Mouse (Mus musculus) right cerebral cortex, postnatal 10 days (tissue): ENCODE results near the gene Hand1.
A peak's percentile ranks its signal among the peaks of the same experiment; 100 is the strongest.
"Not testable (repeated sequence)": the region's sequence is repeated elsewhere in the genome, so short reads cannot be mapped to it uniquely, and the experiment has no call there.

Experiments
- DNase-seq, 2 experiments: peaks; one replicate each; pipeline ENCODE4 v3.0.0; 2021; ENCODE audit warnings: low spot score in 2 of 2

The Hand1 gene

DNA sequence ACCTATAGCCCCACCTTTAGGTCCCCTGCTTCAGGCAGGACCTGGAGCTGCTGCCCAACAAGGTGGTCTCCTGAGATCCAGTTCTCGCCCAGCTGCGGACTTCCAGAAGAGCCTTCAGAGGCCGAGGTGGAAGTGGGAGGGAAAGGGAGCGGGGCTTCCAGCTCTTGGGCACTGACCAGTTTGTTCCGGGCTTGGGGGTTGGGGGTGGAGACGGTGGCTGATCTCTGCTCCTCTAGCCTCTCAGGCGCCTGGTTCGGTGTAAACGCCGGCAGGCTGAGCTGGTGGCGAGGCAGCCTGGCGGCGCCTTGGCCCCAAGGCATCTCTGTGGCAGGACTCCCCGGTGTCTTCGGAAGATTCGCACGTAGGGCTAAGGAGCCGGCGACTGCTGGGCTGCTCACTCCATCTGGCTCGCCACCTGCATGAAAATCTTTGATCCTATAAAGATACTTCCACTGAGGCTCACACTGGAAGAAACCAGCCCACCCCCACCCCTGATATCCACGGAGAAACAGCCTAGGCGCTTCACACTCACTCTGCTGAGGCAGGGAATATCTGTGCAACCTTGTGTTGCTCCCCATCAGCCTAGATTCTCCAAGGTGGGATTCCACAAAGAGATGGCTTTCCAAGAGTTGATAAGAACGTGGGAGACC is at the start of gene Hand1:
TSS of gene Hand1 (minus strand) at position 267 of the 650 bp plus-strand sequence.
- DNase-seq, result no peak

DNA sequence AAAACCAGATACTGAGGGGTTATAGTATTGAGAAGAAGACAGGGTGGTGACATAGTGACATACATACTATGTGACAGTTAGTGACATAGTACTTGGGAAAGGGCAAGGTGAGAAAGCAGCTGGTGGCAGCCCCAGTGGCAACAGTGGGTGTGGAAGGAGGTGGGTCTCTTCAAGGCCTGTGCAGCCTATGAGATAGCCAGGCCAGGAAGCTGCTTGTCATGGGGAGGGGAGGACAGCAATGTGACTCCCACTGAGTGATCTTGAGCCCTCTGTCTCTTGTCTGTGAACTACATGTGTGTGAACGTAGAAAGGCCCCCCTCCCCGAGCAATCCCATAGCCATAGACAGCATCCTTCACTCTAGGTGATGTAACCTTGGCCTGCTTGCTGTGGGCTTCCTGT is 43.5 kb upstream of the Hand1 start:
- no peak for DNase-seq

DNA sequence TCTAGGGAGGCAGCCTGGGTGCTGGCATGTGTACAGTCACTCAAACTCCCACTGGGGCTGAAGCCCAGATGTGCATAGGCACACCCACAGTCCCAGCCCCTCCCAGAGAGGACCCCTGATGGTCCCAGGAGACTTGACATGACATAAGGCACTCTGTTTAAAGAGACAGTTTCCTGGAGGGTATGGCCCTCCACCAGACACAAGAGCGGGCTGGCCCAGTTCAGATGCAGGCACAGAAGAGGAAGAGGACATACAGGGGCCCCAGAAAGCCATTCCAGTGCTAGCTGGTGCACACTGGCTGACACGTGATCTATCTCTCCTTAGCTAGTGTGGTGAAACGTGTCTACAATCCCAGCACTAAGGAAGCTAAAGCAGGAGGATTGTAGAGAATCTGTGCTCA is 40.4 kb upstream of the Hand1 start:
- peak in 1 of 2 experiments; percentile 25 for DNase-seq

DNA sequence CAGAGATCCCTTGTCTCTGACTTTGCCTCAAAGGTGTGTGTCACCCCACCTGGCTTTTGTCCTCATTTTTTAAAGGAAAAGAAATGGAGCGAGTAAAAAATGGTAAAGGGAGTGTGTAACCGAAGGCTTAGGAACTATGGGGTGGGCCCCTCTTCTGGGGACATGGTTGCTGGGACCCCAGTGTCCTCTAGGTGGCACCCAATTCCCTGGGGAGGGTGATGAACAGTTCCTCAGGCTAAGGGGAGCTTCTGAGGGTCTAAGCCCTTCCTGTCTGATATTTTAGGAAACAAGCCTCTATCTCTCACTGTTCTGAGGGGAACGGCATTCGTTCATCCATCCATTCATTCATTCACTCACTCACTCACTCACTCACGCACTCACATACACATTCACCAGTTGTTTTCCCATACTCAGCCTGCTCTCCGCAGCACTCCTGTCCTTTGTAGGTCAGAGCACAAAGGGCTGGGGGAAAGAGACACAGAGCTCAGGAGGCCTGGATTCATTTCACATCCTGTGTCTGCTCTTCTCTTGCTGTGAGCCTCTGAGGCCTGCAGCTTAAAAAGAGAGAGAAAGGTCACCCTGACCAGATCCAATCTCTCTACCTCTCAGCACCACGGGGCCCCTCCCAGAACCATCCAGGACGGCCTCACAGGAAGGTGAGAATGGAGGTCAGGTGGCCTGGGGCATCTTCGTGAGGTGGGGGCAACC is 36.3 kb upstream of the Hand1 start:
- peak in 1 of 2 experiments; percentile 34 for DNase-seq

DNA sequence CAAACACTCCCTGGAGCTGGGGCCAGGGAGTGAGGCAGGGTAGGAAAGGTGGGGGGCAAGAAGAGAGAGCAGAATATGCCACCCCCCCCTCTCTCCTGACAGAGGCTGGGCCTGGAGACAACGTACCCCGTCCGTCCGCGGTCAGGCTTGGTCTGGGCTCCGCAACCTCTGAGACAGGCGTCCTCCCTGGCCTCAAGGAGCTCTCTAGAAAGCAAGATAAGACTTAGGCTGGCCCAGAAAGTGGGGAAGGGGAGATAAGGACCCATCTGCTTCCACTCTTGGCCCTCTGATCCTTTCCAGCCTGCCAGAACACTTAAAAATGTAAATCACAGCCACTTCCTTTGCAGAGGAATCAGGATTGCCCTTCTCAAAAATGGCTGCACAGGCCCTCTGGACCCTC is 33.8 kb upstream of the Hand1 start:
- DNase-seq, result no peak

DNA sequence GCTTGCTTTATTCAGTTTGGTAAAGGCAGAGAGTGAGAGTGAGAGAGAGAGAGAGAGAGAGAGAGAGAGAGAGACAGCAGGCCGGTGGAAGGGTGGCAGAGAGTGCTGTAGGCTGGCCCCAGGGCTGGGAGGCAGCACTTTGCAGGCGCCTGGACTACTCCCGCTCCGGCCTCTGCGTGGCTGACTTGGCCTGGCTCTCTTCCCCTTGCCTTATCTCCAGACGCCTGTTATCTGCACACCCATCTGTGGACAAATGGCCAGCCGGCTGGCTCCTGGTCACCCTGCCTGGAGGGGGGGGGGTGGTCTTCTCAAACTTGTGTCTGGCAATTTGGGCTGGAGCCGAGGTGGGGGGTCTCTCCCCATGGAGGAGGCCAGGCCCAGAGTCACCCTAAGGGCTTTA is 32.0 kb upstream of the Hand1 start:
- no peak for DNase-seq

DNA sequence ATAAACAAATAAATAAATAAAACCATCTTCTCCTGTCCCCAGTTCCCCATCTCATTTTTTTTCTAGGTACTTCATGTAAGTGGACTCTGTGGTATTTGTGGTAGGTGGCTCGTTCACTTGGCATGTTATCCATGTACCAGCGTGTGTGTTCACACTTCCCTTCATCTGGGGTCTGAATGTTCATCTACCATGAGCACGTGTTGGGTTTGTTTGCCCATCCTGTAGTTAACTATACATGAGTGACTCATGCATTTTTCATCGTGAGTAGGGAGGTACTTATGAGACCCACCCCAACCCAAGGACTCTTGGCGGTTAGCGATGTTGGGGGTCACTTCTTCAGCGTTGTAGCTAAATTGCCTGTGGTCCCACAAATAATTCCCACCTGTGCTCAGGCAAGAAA is 29.5 kb upstream of the Hand1 start:
- no peak for DNase-seq

DNA sequence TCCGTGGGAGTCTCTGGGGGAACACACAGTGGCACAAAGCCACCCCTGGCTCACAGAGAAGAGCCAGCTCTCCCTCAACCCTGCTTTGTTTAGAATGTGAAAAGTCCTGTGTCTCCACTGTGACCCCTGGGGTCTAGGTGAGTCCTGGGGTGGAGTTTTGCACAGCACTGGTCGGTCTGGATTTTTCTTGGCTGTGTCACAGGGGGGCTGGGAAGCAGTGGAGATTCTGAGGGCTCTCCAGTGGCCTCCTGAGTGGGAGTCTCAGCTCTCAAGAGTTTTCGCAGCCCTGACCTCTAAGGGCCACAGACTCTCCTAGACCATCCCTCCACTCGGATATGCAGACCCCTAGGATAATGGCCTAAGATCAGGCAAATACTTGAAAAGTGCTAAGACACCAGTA is 25.1 kb upstream of the Hand1 start:
- DNase-seq, result no peak

DNA sequence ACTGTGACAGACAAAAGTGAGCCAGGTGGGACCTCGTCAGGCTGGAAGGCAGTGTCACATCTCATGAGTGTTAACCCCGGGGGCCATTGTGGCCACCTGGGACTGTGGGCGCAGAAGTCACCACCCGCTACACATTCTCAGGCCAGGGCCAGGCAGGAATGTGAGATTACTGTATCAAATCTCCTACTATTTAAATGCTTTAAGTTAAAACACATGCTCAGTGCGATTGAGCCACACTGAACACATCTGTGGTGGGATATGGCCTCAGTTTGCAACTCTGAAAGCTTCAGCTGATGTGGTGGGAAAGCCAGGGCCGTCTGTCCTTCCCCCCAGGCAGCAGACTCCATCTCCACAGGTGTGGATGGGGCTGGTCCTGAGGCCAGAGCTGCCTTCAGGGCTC is 21.0 kb upstream of the Hand1 start:
- DNase-seq, result no peak

DNA sequence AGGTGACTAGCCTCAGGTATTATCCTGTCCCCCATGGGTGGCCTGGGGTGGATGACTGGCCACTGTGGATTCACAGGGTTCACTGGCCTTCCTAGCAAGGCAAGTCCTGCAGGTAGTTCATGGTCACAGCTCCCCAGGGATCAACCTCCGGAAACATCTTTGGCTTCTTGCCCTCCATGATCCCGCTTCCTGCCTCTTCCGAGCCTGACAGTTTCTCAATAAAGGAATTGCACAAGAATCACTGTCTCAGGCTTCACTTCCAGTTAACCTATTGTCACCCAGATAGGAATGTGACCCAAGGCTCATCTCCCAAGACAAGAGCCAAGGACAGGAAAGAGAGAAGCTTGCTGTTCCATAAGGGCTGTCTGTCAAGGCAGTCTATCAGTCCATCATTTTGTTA is 18.3 kb upstream of the Hand1 start:
- no peak for DNase-seq

DNA sequence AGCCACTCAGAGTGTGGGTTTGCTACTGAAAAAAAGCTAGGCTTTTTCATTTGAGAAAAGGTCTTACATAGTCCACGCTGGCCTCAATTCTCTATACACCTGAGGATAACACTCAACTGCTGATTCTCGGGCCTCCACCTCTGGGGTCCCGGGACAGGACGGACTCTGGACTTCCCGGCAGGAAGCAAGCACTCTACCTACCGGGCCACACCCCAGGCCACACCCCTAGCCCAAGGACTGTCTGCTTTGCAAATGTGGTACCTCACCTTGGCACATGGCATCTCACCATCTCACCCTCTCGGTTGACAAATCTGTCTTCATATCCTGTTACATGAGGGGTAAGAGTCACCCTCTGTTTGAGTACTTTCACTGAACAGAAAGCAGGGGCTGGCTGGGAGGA is 17.7 kb upstream of the Hand1 start:
- no peak for DNase-seq

DNA sequence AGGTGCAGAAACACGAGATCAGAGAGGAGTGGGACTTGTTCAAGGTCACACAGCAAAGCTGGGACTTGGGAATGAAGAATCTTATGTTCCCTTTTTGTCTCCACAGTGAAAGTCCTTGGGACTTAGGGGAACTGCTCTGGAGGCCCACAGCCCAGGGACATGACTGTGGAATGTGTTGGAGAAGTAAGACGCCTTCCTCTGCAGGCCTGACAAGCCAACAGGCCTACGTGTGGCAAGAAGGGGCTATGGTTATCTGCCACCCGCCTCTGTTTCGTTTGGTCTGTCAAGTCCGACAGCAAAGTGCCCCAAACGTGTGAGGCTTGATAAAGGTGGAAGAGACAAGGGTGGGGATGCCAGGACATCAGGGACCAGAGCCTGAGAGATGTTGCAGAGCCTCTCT is 14.8 kb upstream of the Hand1 start:
- DNase-seq, result no peak

DNA sequence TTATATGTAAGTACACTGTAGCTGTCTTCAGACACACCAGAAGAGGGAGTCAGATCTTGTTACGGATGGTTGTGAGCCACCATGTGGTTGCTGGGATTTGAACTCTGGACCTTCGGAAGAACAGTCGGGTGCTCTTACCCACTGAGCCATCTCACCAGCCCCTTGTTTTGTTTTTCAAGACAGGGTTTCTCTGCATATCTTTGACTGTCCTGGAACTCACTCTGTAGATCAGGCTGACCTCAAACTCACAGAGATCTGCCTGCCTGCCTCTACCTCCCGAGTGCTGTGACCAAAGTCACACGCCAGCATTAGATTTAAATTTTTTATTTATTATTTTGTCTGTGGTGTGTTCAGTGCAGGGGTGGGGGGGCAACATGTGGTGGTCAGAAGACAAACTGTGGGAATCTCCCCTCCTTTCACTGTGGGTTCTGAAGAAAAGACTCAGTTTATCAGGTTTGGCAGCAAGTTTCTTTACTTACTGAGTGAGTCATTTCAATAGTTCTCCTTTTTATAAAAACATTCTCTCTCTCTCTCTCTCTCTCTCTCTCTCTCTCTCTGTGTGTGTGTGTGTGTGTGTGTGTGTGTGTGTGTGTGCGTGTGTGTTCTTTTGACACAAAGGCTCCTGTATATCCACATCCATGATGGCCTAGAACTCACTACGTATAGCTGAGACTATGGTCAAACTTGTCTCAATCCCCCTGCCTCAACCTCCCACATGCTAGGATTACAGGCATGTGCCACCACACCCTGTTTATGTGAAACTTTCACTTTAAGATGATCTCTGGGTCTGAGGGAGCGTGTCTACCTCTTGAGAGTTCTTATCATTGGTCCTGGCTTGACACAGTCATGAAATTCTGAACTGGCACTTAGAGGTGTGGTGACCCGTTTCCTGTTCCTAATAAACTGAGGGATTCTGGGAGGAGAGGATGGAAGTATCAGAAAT is 14.1 kb upstream of the Hand1 start:
- not testable (repeated sequence) for DNase-seq

DNA sequence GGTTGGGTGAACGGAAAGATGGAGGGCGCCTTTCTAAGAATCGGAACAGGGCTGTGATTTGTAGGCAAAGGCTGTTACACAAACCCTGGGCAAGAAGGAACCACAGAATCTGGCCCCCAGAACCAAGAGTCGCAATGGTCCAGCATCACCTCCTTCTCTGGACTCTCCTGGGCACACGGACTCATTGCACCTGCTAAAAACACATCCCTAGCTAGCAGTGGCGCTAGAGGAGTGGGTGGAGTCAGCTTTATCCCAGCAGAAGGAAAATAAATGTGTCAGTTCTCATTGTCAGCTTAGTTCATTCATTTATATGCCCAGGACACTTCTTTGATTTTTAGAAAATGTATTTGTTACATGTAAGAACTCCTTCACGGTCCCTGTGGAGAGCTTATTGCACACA is 8.8 kb upstream of the Hand1 start:
- no peak for DNase-seq

DNA sequence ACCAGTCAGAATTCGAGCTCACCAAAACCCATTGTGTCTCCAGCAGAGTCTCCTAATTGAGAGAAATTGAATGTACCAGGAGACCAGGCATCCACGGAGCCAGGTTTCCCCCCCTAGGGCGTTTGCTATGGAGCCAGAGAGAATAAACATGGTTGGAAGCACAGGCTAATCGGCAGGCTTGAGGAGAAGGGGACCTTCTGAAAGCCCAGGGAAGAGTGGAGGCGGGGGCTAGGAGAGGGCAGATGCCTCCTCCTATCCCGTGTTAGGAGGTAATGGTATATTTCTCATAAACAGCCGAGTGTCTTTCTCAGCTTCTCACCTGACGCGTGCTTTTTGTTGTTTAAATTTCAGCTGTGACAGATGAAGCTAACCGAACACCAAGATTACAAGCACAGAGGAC is 8.4 kb upstream of the Hand1 start:
- no peak for DNase-seq

DNA sequence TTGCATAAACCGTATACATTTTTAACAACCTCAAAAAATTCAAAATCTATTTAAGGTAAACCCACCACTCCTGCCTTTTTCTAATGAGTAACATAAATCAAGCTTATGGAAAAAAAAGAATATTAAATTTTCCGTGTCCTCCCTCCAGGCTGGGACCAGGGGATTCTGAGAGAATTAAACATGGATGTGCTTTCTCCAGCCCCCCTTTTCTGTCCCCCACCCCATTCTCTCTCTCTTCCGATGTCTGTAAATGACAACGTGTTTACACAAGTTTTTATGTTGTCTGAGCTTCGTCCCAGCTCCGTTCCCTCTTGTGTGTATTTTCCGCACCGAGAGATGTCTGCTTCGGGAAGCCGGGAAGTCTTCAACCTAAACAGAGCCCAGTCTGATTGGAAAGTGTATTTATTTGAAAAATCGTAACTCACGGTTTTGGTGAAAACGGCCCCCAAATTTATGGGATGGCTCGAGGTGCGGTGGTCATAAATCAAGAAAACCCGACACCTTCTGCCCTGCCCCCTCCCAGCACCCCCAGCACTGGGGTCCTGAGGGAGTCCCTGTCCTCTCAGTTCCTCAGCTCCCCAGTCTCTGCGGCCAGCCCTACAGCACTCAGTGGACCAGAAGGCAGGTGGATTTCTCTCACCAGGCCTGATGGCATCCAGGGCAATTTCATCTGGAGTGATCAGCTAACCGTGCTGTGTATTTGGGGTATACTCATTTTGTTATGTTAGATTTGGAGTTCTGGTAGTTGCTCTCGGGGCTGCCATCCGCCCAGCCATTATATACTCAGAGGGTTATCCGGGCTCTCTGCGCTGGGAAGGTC is 5.5 kb upstream of the Hand1 start:
- no peak for DNase-seq

DNA sequence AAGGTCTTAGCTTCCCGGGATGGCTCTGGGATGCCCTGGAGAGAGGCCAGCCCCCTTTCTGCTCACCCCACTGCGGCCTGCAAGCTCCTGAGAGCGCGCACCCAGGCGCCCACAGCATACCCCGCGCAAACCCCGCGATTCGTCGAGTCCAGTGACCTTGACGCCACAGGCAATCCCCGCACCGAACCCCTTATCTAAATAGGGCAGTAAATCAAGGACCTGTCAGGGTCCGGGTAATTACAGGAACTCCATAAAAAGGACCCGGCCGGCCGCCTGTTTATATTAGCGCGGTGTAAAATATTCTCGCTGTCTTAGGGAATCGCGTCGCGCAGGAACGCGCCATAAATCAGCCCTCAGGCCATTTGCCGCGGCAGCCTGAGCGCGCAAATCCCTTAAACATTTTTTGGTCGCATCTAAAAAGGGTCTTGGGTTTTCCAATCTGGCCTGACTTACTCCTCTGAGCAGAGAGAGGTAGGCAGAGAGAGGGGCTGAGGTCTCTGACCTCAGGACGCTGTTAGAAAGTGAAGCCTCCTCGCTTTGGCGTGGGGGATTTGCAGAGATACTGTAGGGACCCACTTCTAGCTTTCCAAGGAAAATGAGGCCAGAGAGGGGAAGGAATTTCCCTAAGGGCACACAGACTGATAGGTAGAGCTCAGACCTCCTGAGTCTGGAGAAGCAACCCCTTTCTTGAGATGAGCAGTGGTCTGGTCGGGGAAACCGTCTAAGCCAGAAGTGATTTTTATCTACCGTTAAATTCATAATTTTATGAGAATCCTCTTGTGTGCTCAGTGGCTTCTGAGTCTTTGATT is 4.5 kb upstream of the Hand1 start:
- no peak for DNase-seq

DNA sequence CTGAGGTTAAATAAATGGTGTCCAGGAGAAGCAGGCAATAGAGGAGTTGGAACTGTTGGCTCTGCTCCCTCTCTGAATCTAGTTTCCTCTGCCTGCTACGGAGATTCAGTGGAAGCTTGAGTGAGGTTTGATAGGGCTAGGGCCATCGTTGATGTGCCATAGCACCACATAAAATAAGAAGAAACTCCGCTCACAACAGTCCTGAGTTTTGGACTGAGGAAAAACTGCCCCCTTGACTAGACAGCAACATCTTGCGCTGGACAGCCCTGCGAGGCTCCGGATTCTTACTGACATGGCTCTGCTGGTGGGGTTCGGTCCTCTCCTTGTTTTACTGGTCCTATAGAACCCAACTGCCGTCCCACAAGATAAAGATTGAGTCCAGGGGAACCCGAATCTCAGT is 3.8 kb upstream of the Hand1 start:
- DNase-seq, result no peak

DNA sequence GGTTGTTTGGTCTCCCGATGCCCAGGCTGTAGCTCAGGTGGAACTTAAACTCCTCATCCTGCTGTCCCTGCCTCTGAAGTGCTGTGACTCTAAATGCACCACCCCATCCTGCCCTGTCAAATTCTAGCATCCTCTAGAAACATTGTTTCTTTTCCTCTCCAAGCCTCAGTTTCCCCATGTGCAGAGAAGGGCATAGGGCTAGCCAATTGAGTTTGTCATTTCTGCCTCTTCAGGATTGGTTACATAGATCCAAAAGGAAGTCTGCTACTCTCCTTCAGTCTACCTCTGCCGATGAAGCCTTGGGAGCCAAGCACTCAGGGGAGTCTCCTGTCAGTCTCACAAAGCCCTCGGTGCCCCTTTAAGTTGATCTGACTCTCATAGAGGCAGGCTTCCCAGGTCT is 3.3 kb upstream of the Hand1 start:
- no peak for DNase-seq

DNA sequence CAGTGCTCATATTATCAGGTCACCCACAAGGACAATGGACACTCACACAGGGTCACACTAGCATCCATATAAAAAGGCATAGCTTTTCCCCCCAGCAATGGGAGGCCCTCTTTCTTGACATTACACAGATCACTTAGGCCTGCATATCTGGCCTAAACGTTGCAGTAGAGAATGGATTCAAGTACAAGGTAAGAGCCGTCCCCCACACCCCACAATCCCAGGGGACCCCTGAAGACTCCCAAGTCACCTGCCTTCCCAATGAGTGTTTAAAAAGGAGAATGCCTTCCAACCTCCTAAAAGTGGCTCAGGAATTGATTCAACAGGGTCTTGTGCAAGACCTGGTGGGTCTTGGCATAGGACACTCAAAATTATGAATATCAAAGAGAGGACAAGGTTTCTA is 2.7 kb upstream of the Hand1 start:
- DNase-seq, result no peak

DNA sequence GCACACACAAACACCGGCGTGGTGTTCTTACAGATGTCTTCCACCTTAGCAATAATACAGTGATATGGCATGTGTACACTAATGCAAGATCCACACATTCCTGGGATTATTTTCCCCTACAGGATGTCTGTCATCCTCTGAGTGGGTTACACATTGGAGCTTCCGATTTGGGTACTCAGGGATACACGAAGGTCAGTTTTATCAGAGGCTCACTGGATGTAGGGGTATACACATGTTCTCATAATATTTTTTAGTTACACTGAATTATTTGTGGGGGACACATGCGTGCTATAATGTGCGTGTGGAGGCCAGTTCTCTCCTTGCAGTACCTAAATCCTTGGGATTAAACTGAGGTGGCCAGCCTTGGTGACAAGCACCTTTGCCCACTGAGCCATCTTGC is 1.4 kb upstream of the Hand1 start:
- no peak for DNase-seq
